Mouse (Mus musculus): ENCODE results near the gene Glce. TPM values are rescaled to one million over a fixed set of nuclear protein-coding genes. Genes with fewer than 3 reads are reported as not detected.
A peak's percentile ranks its signal among the peaks of the same experiment; 100 is the strongest.

The Glce gene
- 17.8 and 20.4 TPM in 2 replicates for polyA plus RNA-seq (2012; rRNA removed)

DNA sequence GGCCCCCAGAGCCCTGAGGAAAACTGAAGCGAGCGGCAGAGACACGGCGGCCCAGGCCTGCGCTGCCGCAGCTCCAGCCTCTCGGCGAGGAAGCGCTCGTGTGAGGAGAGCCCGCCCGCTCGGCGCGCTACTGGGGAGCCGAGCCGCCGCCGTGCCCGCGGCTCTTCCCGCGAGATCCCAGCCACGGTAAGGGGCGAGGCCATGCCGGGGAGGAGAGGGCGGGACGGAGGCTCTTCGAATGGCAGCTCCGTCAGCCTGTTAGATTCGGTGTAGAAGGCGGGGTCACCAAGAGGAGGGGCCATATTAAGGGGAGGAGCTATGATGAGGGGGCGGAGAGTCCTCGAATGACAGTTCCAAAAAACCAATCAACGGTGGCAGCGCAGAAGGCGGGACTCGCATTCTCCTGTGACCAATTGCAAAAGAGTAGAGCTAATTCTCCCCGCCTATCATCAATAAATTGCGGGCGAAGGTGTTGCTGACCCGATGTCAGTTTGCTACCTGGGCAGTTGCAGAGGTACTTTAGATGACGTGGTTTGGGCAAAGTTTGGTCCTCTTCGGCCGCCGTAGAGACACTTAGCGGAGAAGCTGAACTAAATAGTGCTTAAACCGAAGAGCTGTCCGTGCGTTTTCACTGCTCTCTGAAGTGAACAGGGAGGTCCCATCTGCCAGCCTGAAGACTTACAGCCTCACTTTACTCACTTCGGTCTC lies at the start of gene Glce:
Gene Glce, minus strand, starts transcription at position 148 of the 708 bp plus-strand sequence.
- DNase-seq = peak; percentile 97 to 99
- Histone ChIP-seq H3K27me3 (ENCODE audit: control insufficient read depth, insufficient read depth, low read length) (no peaks in the 10 kb centered on the region), H3K4me1 (ENCODE audit: control insufficient read depth, insufficient read depth, low read length) (peaks cover 18% of the 10 kb centered on the region), H3K27ac (ENCODE audit: insufficient read depth, low read length) (peak within 1 kb of the TSS; percentile 87), H3K4me3 (replicated peaks; ENCODE audit: insufficient read depth, low read depth, low read length) (peak within 1 kb of the TSS; percentile 99)
- TF ChIP-seq POLR2A (IDR thresholded peaks at IDR 0.05; ENCODE audit: borderline replicate concordance, insufficient read depth, low read length) (peak; percentile 89), CTCF (IDR thresholded peaks at IDR 0.05; ENCODE audit: borderline replicate concordance, insufficient read depth, low read depth, low read length) (no peak)
- WGBS = under 1% methylated on average over 51 of the region's 51 CpGs

DNA sequence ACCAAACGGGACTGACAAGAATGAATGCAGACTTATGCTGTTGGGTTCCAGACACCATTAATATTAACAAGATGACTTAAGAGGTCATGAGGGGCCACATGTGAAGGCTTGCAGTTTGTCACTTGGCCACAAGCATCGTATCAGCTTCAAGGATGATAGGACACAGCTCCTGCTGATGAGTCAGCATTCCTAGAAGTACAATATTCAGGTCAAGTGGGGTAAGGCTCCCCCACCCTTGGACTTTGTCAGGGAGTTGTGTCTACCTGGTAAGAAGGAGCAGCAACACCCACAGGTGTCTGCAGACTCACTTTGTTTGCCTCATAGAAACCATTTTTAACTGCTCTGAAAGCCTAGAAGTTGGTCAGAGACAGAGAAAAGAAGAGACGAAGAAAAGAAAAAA lies 49.8 kb upstream of the Glce start:
- Histone ChIP-seq H3K27me3 (ENCODE audit: control insufficient read depth, insufficient read depth, low read length) (no peaks in the 10 kb centered on the region; the same call in 1 of the 2 replicates), H3K27ac (ENCODE audit: insufficient read depth, low read length) (no peak overlapping the region), H3K4me3 (replicated peaks; ENCODE audit: insufficient read depth, low read depth, low read length) (no peak overlapping the region), H3K4me1 (ENCODE audit: control insufficient read depth, insufficient read depth, low read length) (no peaks in the 10 kb centered on the region)
- no peak for DNase-seq
- 91% methylated on average over 3 of the region's 3 CpGs for WGBS
- no peak for TF ChIP-seq CTCF (IDR thresholded peaks at IDR 0.05; ENCODE audit: borderline replicate concordance, insufficient read depth, low read depth, low read length)
- no peak for TF ChIP-seq POLR2A (IDR thresholded peaks at IDR 0.05; ENCODE audit: borderline replicate concordance, insufficient read depth, low read length)

DNA sequence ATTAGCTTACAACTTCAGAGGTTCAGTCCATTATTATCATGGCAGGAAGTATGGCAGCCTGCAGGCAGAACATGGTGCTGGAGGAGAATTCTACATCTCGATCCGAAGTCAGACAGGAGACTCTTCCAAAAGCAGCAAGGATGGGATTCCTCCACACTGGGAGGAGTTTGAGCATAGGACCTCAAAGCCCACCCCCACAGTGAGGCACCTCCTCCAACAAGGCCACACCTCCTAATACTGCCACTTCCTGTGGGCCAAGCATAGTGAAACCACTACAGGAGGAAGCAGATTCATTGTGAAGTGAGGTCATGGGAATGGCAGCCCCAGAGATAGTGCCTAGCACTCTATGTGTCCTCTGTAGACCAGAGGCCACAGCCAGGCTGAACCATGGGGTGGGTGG lies 48.5 kb upstream of the Glce start:
- 94% methylated on average over 2 of the region's 2 CpGs for WGBS

DNA sequence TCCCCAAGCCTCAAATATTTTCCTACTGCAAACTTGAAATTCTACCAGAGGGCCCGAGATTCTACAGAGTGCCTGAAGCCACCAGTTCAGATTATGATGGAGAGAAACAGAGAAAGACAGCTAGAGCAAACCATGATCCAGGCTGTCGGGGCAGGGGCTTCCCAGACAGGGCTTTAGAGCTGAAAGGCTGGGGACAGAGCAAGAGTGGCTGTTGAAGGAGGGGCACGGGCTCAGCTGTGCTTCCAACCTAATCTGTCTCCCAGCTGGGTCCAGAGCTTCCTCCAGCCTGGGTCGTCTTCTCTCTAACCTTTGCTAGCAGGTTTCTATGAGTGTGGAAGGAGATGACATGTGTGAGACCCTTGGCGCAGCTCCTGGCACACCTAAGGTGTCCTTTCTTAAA lies 44.2 kb upstream of the Glce start:
- no peak overlapping the region for H3K4me3 ChIP-seq (replicated peaks; ENCODE audit: insufficient read depth, low read depth, low read length)
- 89% methylated on average over 5 of the region's 5 CpGs for WGBS
- no peaks in the 10 kb centered on the region for H3K27me3 ChIP-seq (ENCODE audit: control insufficient read depth, insufficient read depth, low read length)
- H3K4me1 ChIP-seq (ENCODE audit: control insufficient read depth, insufficient read depth, low read length) = 0 out of 2 replicates have a peak, but pooled peaks cover 2% of the 10 kb centered on the region
- no peak overlapping the region for H3K27ac ChIP-seq (ENCODE audit: insufficient read depth, low read length)
- DNase-seq = no peak
- no peak for TF ChIP-seq POLR2A (IDR thresholded peaks at IDR 0.05; ENCODE audit: borderline replicate concordance, insufficient read depth, low read length)
- TF ChIP-seq CTCF (IDR thresholded peaks at IDR 0.05; ENCODE audit: borderline replicate concordance, insufficient read depth, low read depth, low read length) = no peak

More for the DNA sequence above, 48.5 kb upstream of the Glce start:
- no peak for DNase-seq
- no peaks in the 10 kb centered on the region; the same call in 1 of the 2 replicates for H3K27me3 ChIP-seq (ENCODE audit: control insufficient read depth, insufficient read depth, low read length)
- H3K27ac ChIP-seq (ENCODE audit: insufficient read depth, low read length) = no peak overlapping the region
- no peak overlapping the region for H3K4me3 ChIP-seq (replicated peaks; ENCODE audit: insufficient read depth, low read depth, low read length)
- H3K4me1 ChIP-seq (ENCODE audit: control insufficient read depth, insufficient read depth, low read length) = 0 out of 2 replicates have a peak, but pooled peaks cover 2% of the 10 kb centered on the region
- TF ChIP-seq POLR2A (IDR thresholded peaks at IDR 0.05; ENCODE audit: borderline replicate concordance, insufficient read depth, low read length) = no peak
- no peak for TF ChIP-seq CTCF (IDR thresholded peaks at IDR 0.05; ENCODE audit: borderline replicate concordance, insufficient read depth, low read depth, low read length)

DNA sequence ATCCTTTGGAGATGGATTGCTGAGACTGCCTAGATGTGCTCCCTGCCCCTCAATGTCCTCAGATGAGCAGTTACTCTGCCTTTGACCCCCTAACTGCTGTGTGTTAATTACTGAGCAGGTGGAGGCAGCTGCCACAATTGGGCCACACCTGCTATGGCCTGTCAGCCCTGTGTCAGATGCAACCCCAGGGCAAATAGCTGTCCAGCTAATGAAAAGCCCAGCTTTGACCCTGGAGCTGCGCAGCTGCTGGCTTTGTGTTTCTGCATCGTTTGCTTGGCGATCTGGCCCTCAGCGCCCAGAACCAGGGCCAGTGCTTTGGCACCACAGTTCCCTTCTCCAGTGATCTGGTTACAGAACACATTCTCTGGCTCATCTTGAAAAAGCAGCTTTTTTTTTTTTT lies 43.7 kb upstream of the Glce start:
- H3K4me1 ChIP-seq (ENCODE audit: control insufficient read depth, insufficient read depth, low read length) = 0 out of 2 replicates have a peak, but pooled peaks cover 2% of the 10 kb centered on the region
- H3K4me3 ChIP-seq (replicated peaks; ENCODE audit: insufficient read depth, low read depth, low read length) = no peak overlapping the region
- 79% methylated on average over 4 of the region's 4 CpGs for WGBS
- no peaks in the 10 kb centered on the region for H3K27me3 ChIP-seq (ENCODE audit: control insufficient read depth, insufficient read depth, low read length)
- DNase-seq = peak in 1 of 2 experiments; percentile 41
- H3K27ac ChIP-seq (ENCODE audit: insufficient read depth, low read length) = no peak overlapping the region
- TF ChIP-seq CTCF (IDR thresholded peaks at IDR 0.05; ENCODE audit: borderline replicate concordance, insufficient read depth, low read depth, low read length) = no peak
- no peak for TF ChIP-seq POLR2A (IDR thresholded peaks at IDR 0.05; ENCODE audit: borderline replicate concordance, insufficient read depth, low read length)

DNA sequence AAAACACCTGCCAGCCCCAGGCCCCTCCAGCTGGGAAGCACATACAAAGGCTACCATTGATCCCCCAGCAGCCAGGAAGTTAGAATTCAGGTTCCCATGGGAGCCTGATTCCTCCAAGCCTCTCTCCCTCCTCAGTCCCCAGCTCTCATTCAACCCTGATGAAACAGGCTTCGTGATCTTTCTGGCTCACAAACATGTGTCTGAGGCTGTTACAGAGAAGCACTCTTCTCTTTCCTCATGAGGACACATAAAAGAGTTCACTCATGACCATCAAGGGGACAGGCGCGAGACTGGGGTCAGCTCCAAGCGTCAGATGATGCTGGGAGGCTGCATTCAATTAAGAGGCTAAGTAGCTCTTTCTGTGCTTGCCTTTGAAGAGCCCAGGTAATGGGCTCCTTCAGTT lies 40.4 kb upstream of the Glce start:
- peaks cover 16% of the 10 kb centered on the region for H3K4me1 ChIP-seq (ENCODE audit: control insufficient read depth, insufficient read depth, low read length)
- no peak overlapping the region for H3K27ac ChIP-seq (ENCODE audit: insufficient read depth, low read length)
- WGBS = 91% methylated on average over 4 of the region's 4 CpGs
- TF ChIP-seq CTCF (IDR thresholded peaks at IDR 0.05; ENCODE audit: borderline replicate concordance, insufficient read depth, low read depth, low read length) = no peak
- no peak for TF ChIP-seq POLR2A (IDR thresholded peaks at IDR 0.05; ENCODE audit: borderline replicate concordance, insufficient read depth, low read length)
- DNase-seq = no peak
- no peaks in the 10 kb centered on the region for H3K27me3 ChIP-seq (ENCODE audit: control insufficient read depth, insufficient read depth, low read length)
- H3K4me3 ChIP-seq (replicated peaks; ENCODE audit: insufficient read depth, low read depth, low read length) = no peak overlapping the region

DNA sequence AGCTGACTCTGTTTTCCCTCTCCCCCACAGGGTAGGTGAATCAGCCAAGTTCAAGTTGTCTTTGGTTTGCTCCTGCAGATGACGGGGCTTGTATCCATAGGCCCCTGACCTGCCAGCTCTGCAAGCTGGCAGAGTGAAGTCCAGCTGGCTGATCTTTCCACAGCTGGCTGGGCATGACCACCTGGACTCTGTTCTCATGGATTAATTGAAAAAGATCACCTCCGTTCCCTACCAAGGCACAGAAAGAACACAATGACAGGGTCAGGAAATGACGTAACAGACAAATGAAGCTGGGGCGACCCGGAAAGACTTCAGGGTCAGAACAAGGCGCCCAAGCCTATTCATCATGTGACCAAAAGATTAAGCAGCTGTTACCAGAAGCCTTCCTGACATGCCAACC lies 38.3 kb upstream of the Glce start:
- H3K27me3 ChIP-seq (ENCODE audit: control insufficient read depth, insufficient read depth, low read length) = no peaks in the 10 kb centered on the region
- no peak overlapping the region for H3K27ac ChIP-seq (ENCODE audit: insufficient read depth, low read length)
- 92% methylated on average over 6 of the region's 6 CpGs for WGBS
- H3K4me1 ChIP-seq (ENCODE audit: control insufficient read depth, insufficient read depth, low read length) = peaks cover 18% of the 10 kb centered on the region
- TF ChIP-seq CTCF (IDR thresholded peaks at IDR 0.05; ENCODE audit: borderline replicate concordance, insufficient read depth, low read depth, low read length) (no peak), POLR2A (IDR thresholded peaks at IDR 0.05; ENCODE audit: borderline replicate concordance, insufficient read depth, low read length) (no peak)
- no peak for DNase-seq
- H3K4me3 ChIP-seq (replicated peaks; ENCODE audit: insufficient read depth, low read depth, low read length) = no peak overlapping the region

DNA sequence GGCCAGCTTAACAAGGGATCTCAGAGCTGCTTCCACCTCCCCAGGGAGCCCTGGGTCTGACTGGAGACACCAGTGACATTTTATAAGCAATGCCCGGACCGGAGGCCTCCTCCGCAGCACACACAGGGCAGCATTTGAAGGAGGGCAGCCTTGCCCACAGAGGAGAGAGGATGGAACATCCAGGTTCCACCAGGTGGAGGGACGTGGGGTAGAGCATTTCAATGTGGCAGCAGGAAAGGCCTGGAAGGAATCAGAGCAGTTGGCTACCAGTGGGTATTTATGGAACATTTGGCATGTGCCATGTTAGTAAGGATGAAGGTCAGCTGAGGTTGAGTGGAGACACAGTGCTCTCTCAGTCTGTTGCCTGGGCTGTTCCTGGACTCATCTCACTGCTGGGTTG lies 36.3 kb upstream of the Glce start:
- Histone ChIP-seq H3K4me3 (replicated peaks; ENCODE audit: insufficient read depth, low read depth, low read length) (no peak overlapping the region), H3K4me1 (ENCODE audit: control insufficient read depth, insufficient read depth, low read length) (peaks cover 34% of the 10 kb centered on the region), H3K27me3 (ENCODE audit: control insufficient read depth, insufficient read depth, low read length) (no peaks in the 10 kb centered on the region), H3K27ac (ENCODE audit: insufficient read depth, low read length) (0 out of 2 replicates have a peak overlapping the region, but pooled peaks have one; percentile 1)
- peak; percentile 72 to 88 for DNase-seq
- 12% methylated on average over 4 of the region's 4 CpGs for WGBS
- TF ChIP-seq CTCF (IDR thresholded peaks at IDR 0.05; ENCODE audit: borderline replicate concordance, insufficient read depth, low read depth, low read length) (peak; percentile 22; the same call in 1 of the 2 replicates), POLR2A (IDR thresholded peaks at IDR 0.05; ENCODE audit: borderline replicate concordance, insufficient read depth, low read length) (no peak)

Data from cerebellum, adult 2 months (tissue).